Mouse (Mus musculus): ENCODE measurements around the gene 2010111I01Rik. TPM values are rescaled to one million over a fixed set of nuclear protein-coding genes. Genes with fewer than 3 reads are reported as not detected.

The 2010111I01Rik gene
- polyA plus RNA-seq, 1 experiment, result 26.6 TPM

GRCm38 (mm10) chr13:63298931-63299330, 334.2 kb downstream of the 2010111I01Rik start:
- no peaks in the 10 kb centered on the region for H3K27me3 ChIP-seq (ENCODE audit: control insufficient read depth, insufficient read depth, low read length)
- peaks cover 7% of the 10 kb centered on the region for H3K4me1 ChIP-seq (ENCODE audit: control insufficient read depth, insufficient read depth, low read length)
- TF ChIP-seq POLR2A (IDR thresholded peaks at IDR 0.05; ENCODE audit: control insufficient read depth, low read depth, low read length) (no peak), CTCF (IDR thresholded peaks at IDR 0.05; ENCODE audit: control insufficient read depth, insufficient read depth, insufficient replicate concordance, low read depth, low read length) (no peak)
- no peaks in the 10 kb centered on the region for H3K36me3 ChIP-seq (ENCODE audit: control insufficient read depth, insufficient read depth, low read length)
- H3K4me3 ChIP-seq (ENCODE audit: control insufficient read depth, low read depth, low read length), result no peak overlapping the region
- no peak overlapping the region for H3K27ac ChIP-seq (ENCODE audit: control insufficient read depth, insufficient read depth, low read depth, low read length)

- TF ChIP-seq CTCF (IDR thresholded peaks at IDR 0.05; ENCODE audit: control insufficient read depth, insufficient read depth, insufficient replicate concordance, low read depth, low read length) (no peak), POLR2A (IDR thresholded peaks at IDR 0.05; ENCODE audit: control insufficient read depth, low read depth, low read length) (no peak)
Observed at GRCm38 (mm10) chr13:63300929-63301328, 336.2 kb downstream of the 2010111I01Rik start.

GRCm38 (mm10) chr13:63301764-63302209, 337.1 kb downstream of the 2010111I01Rik start:
- H3K27me3 ChIP-seq (ENCODE audit: control insufficient read depth, insufficient read depth, low read length), result no peaks in the 10 kb centered on the region
- no peak for TF ChIP-seq POLR2A (IDR thresholded peaks at IDR 0.05; ENCODE audit: control insufficient read depth, low read depth, low read length)
- TF ChIP-seq CTCF (IDR thresholded peaks at IDR 0.05; ENCODE audit: control insufficient read depth, insufficient read depth, insufficient replicate concordance, low read depth, low read length), result no peak
- peaks cover 2% of the 10 kb centered on the region; the same call in 1 of the 2 replicates for H3K4me1 ChIP-seq (ENCODE audit: control insufficient read depth, insufficient read depth, low read length)
- H3K27ac ChIP-seq (ENCODE audit: control insufficient read depth, insufficient read depth, low read depth, low read length), result no peak overlapping the region
- no peak overlapping the region for H3K4me3 ChIP-seq (ENCODE audit: control insufficient read depth, low read depth, low read length)
- no peaks in the 10 kb centered on the region for H3K36me3 ChIP-seq (ENCODE audit: control insufficient read depth, insufficient read depth, low read length)

More at GRCm38 (mm10) chr13:63300929-63301328, 336.2 kb downstream of the 2010111I01Rik start:
- Histone ChIP-seq H3K27ac (ENCODE audit: control insufficient read depth, insufficient read depth, low read depth, low read length) (no peak overlapping the region), H3K4me1 (ENCODE audit: control insufficient read depth, insufficient read depth, low read length) (peaks cover 2% of the 10 kb centered on the region; the same call in 1 of the 2 replicates), H3K4me3 (ENCODE audit: control insufficient read depth, low read depth, low read length) (no peak overlapping the region), H3K36me3 (ENCODE audit: control insufficient read depth, insufficient read depth, low read length) (no peaks in the 10 kb centered on the region), H3K27me3 (ENCODE audit: control insufficient read depth, insufficient read depth, low read length) (no peaks in the 10 kb centered on the region)

GRCm38 (mm10) chr13:63302381-63302780, 337.7 kb downstream of the 2010111I01Rik start:
- H3K27me3 ChIP-seq (ENCODE audit: control insufficient read depth, insufficient read depth, low read length), result no peaks in the 10 kb centered on the region
- TF ChIP-seq POLR2A (IDR thresholded peaks at IDR 0.05; ENCODE audit: control insufficient read depth, low read depth, low read length) (no peak), CTCF (IDR thresholded peaks at IDR 0.05; ENCODE audit: control insufficient read depth, insufficient read depth, insufficient replicate concordance, low read depth, low read length) (no peak)
- H3K27ac ChIP-seq (ENCODE audit: control insufficient read depth, insufficient read depth, low read depth, low read length), result no peak overlapping the region
- H3K4me1 ChIP-seq (ENCODE audit: control insufficient read depth, insufficient read depth, low read length), result no peaks in the 10 kb centered on the region; the same call in 1 of the 2 replicates
- H3K36me3 ChIP-seq (ENCODE audit: control insufficient read depth, insufficient read depth, low read length), result no peaks in the 10 kb centered on the region
- H3K4me3 ChIP-seq (ENCODE audit: control insufficient read depth, low read depth, low read length), result no peak overlapping the region

- Histone ChIP-seq H3K27ac (ENCODE audit: control insufficient read depth, insufficient read depth, low read depth, low read length) (no peak overlapping the region), H3K27me3 (ENCODE audit: control insufficient read depth, insufficient read depth, low read length) (no peaks in the 10 kb centered on the region), H3K4me3 (ENCODE audit: control insufficient read depth, low read depth, low read length) (no peak overlapping the region), H3K36me3 (ENCODE audit: control insufficient read depth, insufficient read depth, low read length) (no peaks in the 10 kb centered on the region), H3K4me1 (ENCODE audit: control insufficient read depth, insufficient read depth, low read length) (no peaks in the 10 kb centered on the region; the same call in 1 of the 2 replicates)
- no peak for TF ChIP-seq POLR2A (IDR thresholded peaks at IDR 0.05; ENCODE audit: control insufficient read depth, low read depth, low read length)
- no peak for TF ChIP-seq CTCF (IDR thresholded peaks at IDR 0.05; ENCODE audit: control insufficient read depth, insufficient read depth, insufficient replicate concordance, low read depth, low read length)
Observed at GRCm38 (mm10) chr13:63304124-63304792, 339.6 kb downstream of the 2010111I01Rik start.

- Histone ChIP-seq H3K27me3 (ENCODE audit: control insufficient read depth, insufficient read depth, low read length) (no peaks in the 10 kb centered on the region), H3K36me3 (ENCODE audit: control insufficient read depth, insufficient read depth, low read length) (no peaks in the 10 kb centered on the region), H3K4me3 (ENCODE audit: control insufficient read depth, low read depth, low read length) (no peak overlapping the region), H3K4me1 (ENCODE audit: control insufficient read depth, insufficient read depth, low read length) (no peaks in the 10 kb centered on the region; the same call in 1 of the 2 replicates), H3K27ac (ENCODE audit: control insufficient read depth, insufficient read depth, low read depth, low read length) (no peak overlapping the region)
- TF ChIP-seq POLR2A (IDR thresholded peaks at IDR 0.05; ENCODE audit: control insufficient read depth, low read depth, low read length), result no peak
- TF ChIP-seq CTCF (IDR thresholded peaks at IDR 0.05; ENCODE audit: control insufficient read depth, insufficient read depth, insufficient replicate concordance, low read depth, low read length), result no peak
Observed at GRCm38 (mm10) chr13:63304799-63305159, 340.1 kb downstream of the 2010111I01Rik start.

GRCm38 (mm10) chr13:63305160-63306011, 340.7 kb downstream of the 2010111I01Rik start:
- Histone ChIP-seq H3K27ac (ENCODE audit: control insufficient read depth, insufficient read depth, low read depth, low read length) (no peak overlapping the region), H3K36me3 (ENCODE audit: control insufficient read depth, insufficient read depth, low read length) (no peaks in the 10 kb centered on the region)

More at GRCm38 (mm10) chr13:63305160-63306011, 340.7 kb downstream of the 2010111I01Rik start:
- H3K4me3 ChIP-seq (ENCODE audit: control insufficient read depth, low read depth, low read length), result no peak overlapping the region
- no peak for TF ChIP-seq CTCF (IDR thresholded peaks at IDR 0.05; ENCODE audit: control insufficient read depth, insufficient read depth, insufficient replicate concordance, low read depth, low read length)
- TF ChIP-seq POLR2A (IDR thresholded peaks at IDR 0.05; ENCODE audit: control insufficient read depth, low read depth, low read length), result no peak
- no peaks in the 10 kb centered on the region for H3K27me3 ChIP-seq (ENCODE audit: control insufficient read depth, insufficient read depth, low read length)
- no peaks in the 10 kb centered on the region; the same call in 1 of the 2 replicates for H3K4me1 ChIP-seq (ENCODE audit: control insufficient read depth, insufficient read depth, low read length)
